Mouse (Mus musculus) intestine, embryonic 16.5 days (tissue): ENCODE measurements at regions not wholly inside any gene's neighbourhood (a gene's known extent, or its start where the extent isn't known, plus 50 kb on each side); places are given as distances from the start of the nearest gene placed in this dataset.

Experiments used
- ATAC-seq: fragments of 200-750 bp; cut with Nextera tagmentation; 2 replicates; pipeline ENCODE4 v1.8.0; 2017; ENCODE audit warnings: moderate TSS enrichment, moderate library complexity
- H3K27ac ChIP-seq: fragments of 300-500 bp; sonication (generic); 2 replicates; pipeline ENCODE4 v1.5.1; 2014; ENCODE audit warnings: mild to moderate bottlenecking, low read length
- H3K27me3 ChIP-seq: fragments of 300-500 bp; sonication (generic); replicated peaks from 2 replicates; pipeline ENCODE4 v1.6.1; 2014; ENCODE audit warnings: low read length, control low read depth, mixed read lengths; ENCODE audit not compliant: control insufficient read depth, insufficient read depth
- H3K36me3 ChIP-seq: fragments of 300-500 bp; sonication (generic); 2 replicates; pipeline ENCODE4 v1.6.1; 2014; ENCODE audit warnings: low read length, control low read depth; ENCODE audit not compliant: control insufficient read depth, insufficient read depth
- H3K4me1 ChIP-seq: fragments of 300-500 bp; sonication (generic); 2 replicates; pipeline ENCODE4 v1.6.1; 2014; ENCODE audit warnings: low read length, control low read depth, mixed read lengths; ENCODE audit not compliant: control insufficient read depth, insufficient read depth
- H3K4me2 ChIP-seq: fragments of 300-500 bp; sonication (generic); 2 replicates; pipeline ENCODE4 v1.6.1; 2014; ENCODE audit warnings: low read depth, low read length, control low read depth
- H3K4me3 ChIP-seq: fragments of 300-500 bp; sonication (generic); 2 replicates; pipeline ENCODE4 v1.5.1; 2014; ENCODE audit warnings: mild to moderate bottlenecking, low read length
- H3K9ac ChIP-seq: fragments of 300-500 bp; sonication (generic); 2 replicates; pipeline ENCODE4 v1.6.1; 2014; ENCODE audit warnings: low read depth, low read length
- H3K9me3 ChIP-seq: fragments of 300-500 bp; sonication (generic); 2 replicates; pipeline ENCODE4 v1.6.1; 2016; ENCODE audit warnings: low read length, control low read depth; ENCODE audit not compliant: control insufficient read depth
- WGBS: fragments of 180-500 bp; shearing (Covaris S2); extraction: QIAGEN DNeasy Blood & Tissue Kit; methylation state at CpG from one replicate; pipeline ENCODE4 v1.1.7; 2014; 5-methylcytosine and 5-hydroxymethylcytosine counted together

- Histone ChIP-seq H3K9ac (no peak overlapping the region), H3K4me3 (no peak overlapping the region), H3K4me1 (no peaks in the 10 kb centered on the region), H3K36me3 (no peaks in the 10 kb centered on the region), H3K27me3 (no peaks in the 10 kb centered on the region), H3K4me2 (no peak overlapping the region), H3K9me3 (no peaks in the 10 kb centered on the region), H3K27ac (no peak overlapping the region)
- 81% methylated on average over 7 of the region's 7 CpGs for WGBS
- no peak for ATAC-seq
Measured at GRCm38 (mm10) chr11:10201021-10201420, 913.0 kb upstream of the Vwc2 start.

GRCm38 (mm10) chr11:10205257-10205656 lies 908.8 kb upstream of the Vwc2 start:
- Histone ChIP-seq H3K27ac (no peak overlapping the region), H3K9ac (no peak overlapping the region), H3K4me3 (no peak overlapping the region), H3K27me3 (no peaks in the 10 kb centered on the region), H3K4me2 (no peak overlapping the region), H3K9me3 (no peaks in the 10 kb centered on the region), H3K36me3 (no peaks in the 10 kb centered on the region), H3K4me1 (no peaks in the 10 kb centered on the region)
- WGBS: 71% methylated on average over 3 of the region's 3 CpGs
- ATAC-seq: no peak
